Mouse (Mus musculus): Measurements from ENCODE around the gene Nat8f2. TPM values are rescaled to one million over a fixed set of nuclear protein-coding genes. Genes with fewer than 3 reads are reported as not detected.
"Not testable (repeated sequence)": the region's sequence is repeated elsewhere in the genome, so short reads cannot be mapped to it uniquely, and the experiment has no call there.

The Nat8f2 gene
- polyA plus RNA-seq (2016; fragmentation: Nextera tagmentation; extraction: Ambion mirVana), result not detected in 2 replicates

DNA sequence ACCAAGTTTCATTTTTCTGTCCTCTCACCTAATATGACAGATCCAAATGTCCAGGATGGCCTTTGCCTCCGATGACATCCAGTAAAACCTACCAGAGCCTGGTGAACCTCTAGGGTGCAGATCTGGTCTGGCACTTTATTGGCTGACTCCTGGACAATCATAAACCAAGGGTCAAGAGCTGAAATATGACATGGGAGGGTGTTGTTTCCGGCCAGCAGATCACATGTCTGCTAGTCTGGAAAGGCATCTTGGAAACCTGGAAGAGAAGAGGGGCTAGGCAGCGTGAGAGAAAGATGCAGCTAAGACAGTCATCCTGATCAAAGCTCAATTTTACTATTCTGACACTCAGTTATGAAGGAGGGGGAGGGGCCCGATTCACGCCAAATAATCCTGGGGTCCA, at the start of gene Nat8f2:
Gene Nat8f2, minus strand, starts transcription at position 153 of the 400 bp plus-strand sequence.
- not testable (repeated sequence) for H3K36me3 ChIP-seq; ATAC-seq (ENCODE audit: insufficient number of reproducible peaks, insufficient read depth, low FRiP score, low TSS enrichment); H3K4me1 ChIP-seq; H3K9me3 ChIP-seq; H3K27me3 ChIP-seq; H3K4me2 ChIP-seq (replicated peaks); H3K27ac ChIP-seq; H3K9ac ChIP-seq; H3K4me3 ChIP-seq
- 82% methylated on average over 5 of the region's 5 CpGs for WGBS

GRCm38 (mm10) chr6:85918341-85918740, 49.4 kb upstream of the Nat8f2 start:
- not testable (repeated sequence) for ATAC-seq (ENCODE audit: insufficient number of reproducible peaks, insufficient read depth, low FRiP score, low TSS enrichment); H3K4me2 ChIP-seq (replicated peaks); H3K9ac ChIP-seq; H3K4me1 ChIP-seq; H3K27ac ChIP-seq; H3K27me3 ChIP-seq; H3K4me3 ChIP-seq; H3K9me3 ChIP-seq
- peaks cover 20% of the 10 kb centered on the region; the same call in 1 of the 2 replicates for H3K36me3 ChIP-seq
- 93% methylated on average over 3 of the region's 3 CpGs for WGBS

- peak overlapping the region; percentile 63 for H3K4me3 ChIP-seq
- peaks cover 11% of the 10 kb centered on the region; the same call in 1 of the 2 replicates for H3K36me3 ChIP-seq
- no peaks in the 10 kb centered on the region for H3K9me3 ChIP-seq
- peak overlapping the region; percentile 92; the same call in 1 of the 2 replicates for H3K27ac ChIP-seq
- no peaks in the 10 kb centered on the region for H3K27me3 ChIP-seq
- WGBS, result 80% methylated on average over 6 of the region's 6 CpGs
- H3K4me2 ChIP-seq (replicated peaks), result peak overlapping the region; percentile 73
- peak overlapping the region; percentile 76 for H3K9ac ChIP-seq
- peaks cover 9% of the 10 kb centered on the region; the same call in 1 of the 2 replicates for H3K4me1 ChIP-seq
- ATAC-seq (ENCODE audit: insufficient number of reproducible peaks, insufficient read depth, low FRiP score, low TSS enrichment), result no peak
Observed at GRCm38 (mm10) chr6:85916596-85916995, 47.6 kb upstream of the Nat8f2 start.

GRCm38 (mm10) chr6:85915539-85916513, 46.9 kb upstream of the Nat8f2 start, which contains the start of gene Nat8f1:
Gene Nat8f1 (minus strand): TSS chr6:85915687.
- H3K9ac ChIP-seq, result peak within 1 kb of the TSS; percentile 76
- H3K27ac ChIP-seq, result peak within 1 kb of the TSS; percentile 92
- WGBS, result under 1% methylated on average over 61 of the region's 61 CpGs
- peak within 1 kb of the TSS; percentile 73 for H3K4me2 ChIP-seq (replicated peaks)
- H3K4me3 ChIP-seq, result peak within 1 kb of the TSS; percentile 63
- not testable (repeated sequence) for H3K4me1 ChIP-seq, H3K36me3 ChIP-seq, H3K9me3 ChIP-seq, H3K27me3 ChIP-seq
- ATAC-seq (ENCODE audit: insufficient number of reproducible peaks, insufficient read depth, low FRiP score, low TSS enrichment), result peak; percentile 97

DNA sequence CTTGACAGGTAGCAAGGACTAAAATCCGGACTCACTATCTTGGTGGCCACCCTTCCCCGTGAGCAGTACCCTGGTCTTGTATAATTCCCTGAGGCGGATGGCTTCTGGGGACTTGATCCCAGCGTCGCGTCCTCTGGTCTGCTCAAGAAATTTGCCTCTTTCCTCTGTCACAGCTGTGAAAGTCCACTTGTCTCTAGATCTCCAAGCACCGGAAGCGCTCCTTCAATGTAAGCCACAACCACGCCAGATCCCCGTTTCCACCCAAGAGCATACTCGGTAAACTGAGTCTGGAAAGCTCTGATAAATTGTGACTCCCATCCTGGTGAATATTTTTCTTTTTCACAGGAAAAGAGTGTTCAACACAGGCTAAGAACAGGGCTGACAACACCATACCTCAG, 46.2 kb upstream of the Nat8f2 start:
- H3K27ac ChIP-seq, result peak overlapping the region; percentile 92
- WGBS, result 8% methylated on average over 11 of the region's 11 CpGs
- no peak for ATAC-seq (ENCODE audit: insufficient number of reproducible peaks, insufficient read depth, low FRiP score, low TSS enrichment)

GRCm38 (mm10) chr6:85911587-85911986, 42.6 kb upstream of the Nat8f2 start, which contains the start of gene Tprkb:
Gene Tprkb (plus strand): TSS chr6:85911865.
- Histone ChIP-seq H3K27me3 (no peaks in the 10 kb centered on the region), H3K4me2 (replicated peaks) (no peak within 1 kb of the TSS), H3K27ac (no peak within 1 kb of the TSS), H3K9me3 (no peaks in the 10 kb centered on the region), H3K4me3 (no peak within 1 kb of the TSS), H3K36me3 (no peaks in the 10 kb centered on the region), H3K9ac (no peak within 1 kb of the TSS), H3K4me1 (peaks cover 9% of the 10 kb centered on the region; the same call in 1 of the 2 replicates)
- ATAC-seq (ENCODE audit: insufficient number of reproducible peaks, insufficient read depth, low FRiP score, low TSS enrichment), result no peak
- 80% methylated on average over 3 of the region's 3 CpGs for WGBS

More for the DNA sequence above, 46.2 kb upstream of the Nat8f2 start:
- H3K9ac ChIP-seq, result peak overlapping the region; percentile 76
- H3K4me1 ChIP-seq, result peaks cover 9% of the 10 kb centered on the region; the same call in 1 of the 2 replicates
- peak overlapping the region; percentile 73 for H3K4me2 ChIP-seq (replicated peaks)
- H3K9me3 ChIP-seq, result no peaks in the 10 kb centered on the region
- no peaks in the 10 kb centered on the region for H3K27me3 ChIP-seq
- H3K36me3 ChIP-seq, result no peaks in the 10 kb centered on the region
- peak overlapping the region; percentile 63 for H3K4me3 ChIP-seq

DNA sequence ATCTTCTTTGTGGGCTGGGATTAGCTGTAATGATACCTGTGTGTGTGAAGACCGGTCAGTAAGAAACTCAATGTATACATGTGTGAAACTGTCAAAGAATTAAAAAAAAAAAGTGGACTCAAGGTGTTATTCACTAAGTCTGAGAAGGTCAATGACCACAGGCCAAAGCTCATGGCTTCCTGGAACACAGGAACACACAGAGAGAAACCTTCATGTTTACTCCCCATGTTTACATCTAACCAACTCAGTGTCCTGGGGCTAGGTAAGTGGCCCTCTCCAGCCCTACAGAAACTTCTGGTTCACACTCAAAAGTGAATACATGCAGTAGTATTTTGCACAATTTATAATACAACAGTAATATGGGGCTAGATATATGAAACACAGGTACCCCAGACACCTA, 40.7 kb upstream of the Nat8f2 start:
- no peak overlapping the region for H3K27ac ChIP-seq
- no peaks in the 10 kb centered on the region for H3K27me3 ChIP-seq
- no peak overlapping the region for H3K4me2 ChIP-seq (replicated peaks)
- no peak for ATAC-seq (ENCODE audit: insufficient number of reproducible peaks, insufficient read depth, low FRiP score, low TSS enrichment)
- no peaks in the 10 kb centered on the region for H3K9me3 ChIP-seq
- H3K36me3 ChIP-seq, result no peaks in the 10 kb centered on the region
- H3K9ac ChIP-seq, result no peak overlapping the region
- H3K4me1 ChIP-seq, result 0 out of 2 replicates have a peak, but pooled peaks cover 3% of the 10 kb centered on the region
- no peak overlapping the region for H3K4me3 ChIP-seq
- WGBS, result 97% methylated on average over 1 of the region's 1 CpGs

DNA sequence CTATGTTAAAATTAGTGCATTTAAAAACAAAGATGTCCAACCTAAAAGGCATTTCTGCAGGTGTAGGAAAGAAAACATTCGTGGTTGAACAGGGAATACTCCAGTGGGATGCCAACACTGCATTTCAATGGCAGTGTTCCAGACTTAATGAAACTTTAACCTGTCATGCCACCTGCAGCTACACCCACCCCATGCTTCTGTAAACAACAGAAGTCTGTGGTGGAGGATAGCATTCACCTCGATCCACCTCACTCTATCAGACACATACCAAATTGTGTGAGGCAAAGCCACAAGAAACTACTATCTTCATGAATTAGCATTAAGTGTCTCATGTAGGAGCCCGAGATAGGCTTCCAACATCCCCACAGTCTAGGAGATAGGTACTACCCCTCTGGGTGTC, 39.4 kb upstream of the Nat8f2 start:
- Histone ChIP-seq H3K36me3 (no peaks in the 10 kb centered on the region), H3K9me3 (no peaks in the 10 kb centered on the region), H3K27ac (no peak overlapping the region), H3K27me3 (no peaks in the 10 kb centered on the region), H3K4me2 (replicated peaks) (no peak overlapping the region), H3K4me3 (no peak overlapping the region), H3K9ac (no peak overlapping the region), H3K4me1 (no peaks in the 10 kb centered on the region)
- no peak for ATAC-seq (ENCODE audit: insufficient number of reproducible peaks, insufficient read depth, low FRiP score, low TSS enrichment)
- 73% methylated on average over 3 of the region's 3 CpGs for WGBS

DNA sequence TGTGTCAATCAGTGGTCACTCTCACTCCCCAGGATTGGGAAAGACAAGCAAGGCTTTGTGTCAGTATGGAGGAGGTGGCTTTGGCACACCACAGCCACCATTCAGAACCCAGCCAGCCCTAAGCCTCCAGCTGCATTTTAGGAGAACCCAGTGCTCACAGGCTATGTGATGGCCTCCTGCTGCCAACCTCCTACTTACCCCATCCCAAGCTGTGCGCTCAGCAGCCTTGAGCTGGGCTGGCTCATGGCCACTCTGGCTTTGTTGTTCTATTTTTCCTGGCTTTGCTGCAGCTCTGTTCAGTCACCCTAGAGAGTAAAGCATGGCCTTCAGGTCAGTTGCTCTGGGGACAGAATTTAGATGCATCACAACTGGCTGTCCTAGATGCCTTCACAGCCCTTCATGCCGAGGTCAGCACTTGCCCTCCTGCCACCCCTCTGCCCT, 38.0 kb upstream of the Nat8f2 start:
- H3K36me3 ChIP-seq; ATAC-seq (ENCODE audit: insufficient number of reproducible peaks, insufficient read depth, low FRiP score, low TSS enrichment); H3K4me3 ChIP-seq; H3K4me1 ChIP-seq; H3K4me2 ChIP-seq (replicated peaks); H3K27me3 ChIP-seq; H3K9ac ChIP-seq; H3K9me3 ChIP-seq; H3K27ac ChIP-seq: not testable (repeated sequence)
- 51% methylated on average over 2 of the region's 2 CpGs for WGBS

- not testable (repeated sequence) for H3K27ac ChIP-seq, H3K36me3 ChIP-seq, H3K4me1 ChIP-seq, H3K9ac ChIP-seq, H3K27me3 ChIP-seq, H3K9me3 ChIP-seq
- ATAC-seq (ENCODE audit: insufficient number of reproducible peaks, insufficient read depth, low FRiP score, low TSS enrichment), result 0 out of 2 replicates have a peak, but pooled peaks have one; percentile 3
- WGBS, result 14% methylated on average over 20 of the region's 20 CpGs
- peak within 1 kb of the TSS; percentile 23; the same call in 1 of the 2 replicates for H3K4me3 ChIP-seq
- peak within 1 kb of the TSS; percentile 31 for H3K4me2 ChIP-seq (replicated peaks)
Observed at GRCm38 (mm10) chr6:85904642-85905061, 35.7 kb upstream of the Nat8f2 start, which contains the start of gene Nat8f4. Gene Nat8f4 (minus strand): TSS chr6:85904884.

- no peak for ATAC-seq (ENCODE audit: insufficient number of reproducible peaks, insufficient read depth, low FRiP score, low TSS enrichment)
- no peaks in the 10 kb centered on the region for H3K4me1 ChIP-seq
- H3K36me3 ChIP-seq, result no peaks in the 10 kb centered on the region
- H3K4me2 ChIP-seq (replicated peaks), result no peak overlapping the region
- 91% methylated on average over 2 of the region's 2 CpGs for WGBS
- H3K9ac ChIP-seq, result no peak overlapping the region
- no peaks in the 10 kb centered on the region for H3K27me3 ChIP-seq
- no peak overlapping the region for H3K27ac ChIP-seq
- no peaks in the 10 kb centered on the region for H3K9me3 ChIP-seq
- H3K4me3 ChIP-seq, result no peak overlapping the region
Observed at GRCm38 (mm10) chr6:85902303-85902702, 33.3 kb upstream of the Nat8f2 start.

All from embryonic facial prominence, embryonic 12.5 days (tissue).